Mouse (Mus musculus): ENCODE results near the gene Ap5z1.

Gene Ap5z1

DNA sequence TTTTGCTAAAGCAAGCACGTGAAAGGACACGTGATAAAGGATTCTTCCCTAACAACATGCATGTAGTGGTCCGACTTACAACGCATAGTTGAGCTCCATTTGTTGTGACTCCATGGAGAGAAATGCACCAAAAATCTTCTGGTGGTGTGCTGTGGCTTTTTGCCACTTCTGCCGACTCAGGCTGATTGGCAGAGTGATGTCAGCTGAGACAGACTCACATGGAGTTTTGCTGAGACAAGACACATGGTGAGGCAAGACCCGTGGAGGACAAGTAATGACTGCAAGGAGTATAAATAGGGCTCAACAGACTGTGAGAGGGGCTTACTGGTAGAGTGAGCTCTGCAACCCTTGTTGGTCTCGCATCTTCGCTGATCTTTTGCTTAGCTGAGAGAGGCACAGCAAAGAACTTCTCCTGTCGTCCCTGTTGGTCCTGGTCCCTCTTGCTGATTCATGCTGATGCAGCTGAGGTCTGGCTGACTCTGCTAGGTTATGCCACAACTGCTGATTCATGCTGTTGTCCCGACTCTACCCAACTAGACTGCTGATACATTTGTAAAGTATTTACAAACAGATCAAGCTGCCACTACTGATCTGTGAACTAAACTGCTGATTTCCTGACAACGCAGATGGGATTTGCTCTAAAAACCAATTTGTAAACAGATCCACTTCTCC lies 57.6 kb downstream of the Ap5z1 start:
- no peak for DNase-seq (ENCODE audit: low spot score)

DNA sequence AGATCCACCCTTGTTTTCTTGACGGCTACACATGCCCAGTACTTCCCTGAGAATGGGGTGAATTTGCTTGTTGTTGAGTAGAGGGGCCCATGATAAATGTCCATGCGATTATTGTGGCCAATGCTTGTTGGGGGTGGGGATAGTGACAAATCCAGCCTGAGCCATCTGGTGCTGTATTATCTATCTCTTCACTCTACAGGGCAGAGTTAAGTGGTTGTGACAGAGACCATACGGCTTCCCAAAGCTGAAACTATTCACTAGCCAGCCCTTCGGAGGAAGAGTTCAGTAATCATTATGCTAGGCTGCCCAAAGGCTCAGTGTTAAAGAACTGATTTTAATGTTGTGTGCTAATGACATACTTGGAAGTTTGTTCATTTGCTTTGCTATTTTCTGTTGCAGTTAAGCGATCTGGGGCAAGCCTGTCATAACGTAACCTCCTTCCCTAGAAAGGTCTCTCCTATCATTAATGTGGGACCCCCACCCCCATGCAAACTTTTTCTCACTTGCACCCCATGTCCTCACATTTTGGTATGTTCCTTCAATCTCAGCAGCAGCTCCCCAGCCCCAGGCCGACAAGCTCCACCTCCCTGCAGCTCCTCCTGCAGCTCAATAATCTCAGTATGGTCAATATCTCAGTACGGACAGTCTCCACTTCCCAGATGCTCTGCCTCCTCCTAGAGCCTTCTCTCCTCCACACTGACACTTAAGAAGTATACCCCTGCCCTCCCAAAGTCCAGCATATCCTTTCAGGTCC lies 61.1 kb downstream of the Ap5z1 start:
- DNase-seq (ENCODE audit: low spot score) = no peak

Measured in layer of hippocampus, adult 9-10 months (tissue).